ENCODE assay signal across 15 mouse cellular contexts in genomic region chr5:149751861-149752260, GRCm38 (mm10).
"Had no signal": no experiment of that assay in that cellular context is flagged by ENCODE, and none has a peak within 500 bp of the region (broad histone marks: within the 10 kb centered on the region; RNA-seq: fewer than 3 reads in every experiment).

No protein-coding gene starts in this region.

- H3K4me1 ChIP-seq: neural tube, embryonic 12.5 days; stomach, embryonic 15.5 days had no signal

- H3K36me3 ChIP-seq: stomach, embryonic 15.5 days had no signal

- H3K4me3 ChIP-seq: neural tube, embryonic 12.5 days; stomach, embryonic 15.5 days had no signal

- H3K9ac ChIP-seq: neural tube, embryonic 12.5 days; stomach, embryonic 15.5 days had no signal

- H3K9me3 ChIP-seq: neural tube, embryonic 12.5 days; stomach, embryonic 15.5 days had no signal

- DNase-seq: retina, postnatal 1 day; right cerebral cortex, adult 18-20 months; right cerebral cortex, postnatal 14 days; right cerebral cortex, postnatal 25 days; right cerebral cortex, postnatal 4 days; spleen, adult 18-20 months; thymus, adult 18-20 months; thymus, adult 2 months; thymus, postnatal 14 days; thymus, postnatal 25 days; thymus, postnatal 36 days; thymus, postnatal 4 days had no signal

- H3K27me3 ChIP-seq: neural tube, embryonic 12.5 days; stomach, embryonic 15.5 days had no signal

- H3K27ac ChIP-seq: neural tube, embryonic 12.5 days; stomach, embryonic 15.5 days; stomach, postnatal 0 days had no signal

- H3K4me2 ChIP-seq: neural tube, embryonic 12.5 days; stomach, embryonic 15.5 days had no signal
